Mouse (Mus musculus) forebrain, embryonic 13.5 days (tissue): ENCODE data around the gene Klk1b3. TPM values are rescaled to one million over a fixed set of nuclear protein-coding genes. Genes with fewer than 3 reads are reported as not detected.
"Not testable (repeated sequence)": the region's sequence is repeated elsewhere in the genome, so short reads cannot be mapped to it uniquely, and the experiment has no call there.

Source experiments
- ATAC-seq: fragments of 200-750 bp; cut with Nextera tagmentation; 2 replicates; pipeline ENCODE4 v1.8.0; 2017
- H3K27ac ChIP-seq: fragments of 300-500 bp; sonication (generic); 2 replicates; pipeline ENCODE4 v1.5.1; 2015; ENCODE audit warnings: inconsistent platforms, mild to moderate bottlenecking, moderate library complexity
- H3K27me3 ChIP-seq: fragments of 300-500 bp; sonication (generic); 2 replicates; pipeline ENCODE4 v1.6.1; 2015; ENCODE audit warnings: mild to moderate bottlenecking, inconsistent platforms
- H3K36me3 ChIP-seq: fragments of 300-500 bp; sonication (generic); 2 replicates; pipeline ENCODE4 v1.6.1; 2015; ENCODE audit warnings: mild to moderate bottlenecking, inconsistent platforms; ENCODE audit not compliant: poor library complexity, severe bottlenecking
- H3K4me1 ChIP-seq: fragments of 300-500 bp; sonication (generic); 2 replicates; pipeline ENCODE4 v1.6.1; 2015; ENCODE audit warnings: inconsistent platforms
- H3K4me2 ChIP-seq: fragments of 300-500 bp; sonication (generic); 2 replicates; pipeline ENCODE4 v1.6.1; 2015; ENCODE audit warnings: inconsistent platforms, mild to moderate bottlenecking, moderate library complexity
- H3K4me3 ChIP-seq: fragments of 300-500 bp; sonication (generic); 2 replicates; pipeline ENCODE4 v1.5.1; 2015; ENCODE audit warnings: mild to moderate bottlenecking, inconsistent platforms
- H3K9ac ChIP-seq: fragments of 300-500 bp; sonication (generic); 2 replicates; pipeline ENCODE4 v1.6.1; 2015; ENCODE audit warnings: mild to moderate bottlenecking, inconsistent platforms
- H3K9me3 ChIP-seq: fragments of 300-500 bp; sonication (generic); replicated peaks from 2 replicates; pipeline ENCODE4 v1.6.1; 2016; ENCODE audit warnings: inconsistent platforms
- WGBS: fragments of 180-500 bp; shearing (Covaris S2); methylation state at CpG from one replicate; pipeline ENCODE4 v1.1.7; 2015; 5-methylcytosine and 5-hydroxymethylcytosine counted together
- polyA plus RNA-seq: library from polyadenylated mRNA; unstranded; fragments of >200 nt; fragmentation: Nextera tagmentation; extraction: Ambion mirVana; gene quantifications from 2 replicates; pipeline ENCODE4 v1.2.1, GENCODE M21; 2015

Klk1b3 gene
- polyA plus RNA-seq, 1 experiment from 2014 or later: not detected

GRCm38 (mm10) chr7:44240712-44241111 lies 42.7 kb downstream of the Klk1b3 start:
- Histone ChIP-seq H3K9ac (no peak overlapping the region), H3K4me1 (peaks cover 6% of the 10 kb centered on the region)
- 56% methylated on average over 1 of the region's 1 CpGs for WGBS

DNA sequence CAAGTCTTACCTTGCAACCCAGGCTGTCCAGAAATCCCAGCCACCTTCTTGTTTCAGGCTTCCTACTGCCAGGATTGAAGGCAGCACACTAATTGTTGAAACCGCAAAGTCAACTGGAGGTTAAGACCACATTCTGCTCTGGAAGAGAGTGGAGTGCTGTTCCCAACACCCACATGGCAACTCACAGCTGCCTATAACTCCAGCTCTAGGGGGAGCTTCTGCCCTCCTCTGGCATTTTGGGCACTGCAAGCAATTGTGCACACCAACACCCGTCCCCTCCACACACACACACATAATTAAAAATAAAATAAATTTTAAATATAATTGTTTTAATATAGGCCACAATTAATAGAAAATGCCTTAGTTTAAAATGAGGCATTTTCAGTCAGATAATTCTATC lies 43.2 kb downstream of the Klk1b3 start:
- WGBS: 69% methylated on average over 2 of the region's 2 CpGs
- H3K9ac ChIP-seq: no peak overlapping the region
- H3K9me3 ChIP-seq: no peaks in the 10 kb centered on the region
- H3K27me3 ChIP-seq: 0 out of 2 replicates have a peak, but pooled peaks cover 3% of the 10 kb centered on the region
- ATAC-seq: no peak
- no peak overlapping the region for H3K4me2 ChIP-seq
- H3K4me3 ChIP-seq: no peak overlapping the region
- H3K27ac ChIP-seq: no peak overlapping the region
- H3K4me1 ChIP-seq: peaks cover 6% of the 10 kb centered on the region
- no peaks in the 10 kb centered on the region for H3K36me3 ChIP-seq

More at GRCm38 (mm10) chr7:44240712-44241111, 42.7 kb downstream of the Klk1b3 start:
- 0 out of 2 replicates have a peak, but pooled peaks cover 3% of the 10 kb centered on the region for H3K27me3 ChIP-seq
- no peak for ATAC-seq
- no peaks in the 10 kb centered on the region for H3K36me3 ChIP-seq
- H3K9me3 ChIP-seq: no peaks in the 10 kb centered on the region
- no peak overlapping the region for H3K4me3 ChIP-seq
- no peak overlapping the region for H3K4me2 ChIP-seq
- H3K27ac ChIP-seq: no peak overlapping the region

- 57% methylated on average over 1 of the region's 1 CpGs for WGBS
- no peak overlapping the region for H3K4me2 ChIP-seq
These were observed 46.1 kb downstream of the Klk1b3 start for GRCm38 (mm10) chr7:44244080-44244479.

DNA sequence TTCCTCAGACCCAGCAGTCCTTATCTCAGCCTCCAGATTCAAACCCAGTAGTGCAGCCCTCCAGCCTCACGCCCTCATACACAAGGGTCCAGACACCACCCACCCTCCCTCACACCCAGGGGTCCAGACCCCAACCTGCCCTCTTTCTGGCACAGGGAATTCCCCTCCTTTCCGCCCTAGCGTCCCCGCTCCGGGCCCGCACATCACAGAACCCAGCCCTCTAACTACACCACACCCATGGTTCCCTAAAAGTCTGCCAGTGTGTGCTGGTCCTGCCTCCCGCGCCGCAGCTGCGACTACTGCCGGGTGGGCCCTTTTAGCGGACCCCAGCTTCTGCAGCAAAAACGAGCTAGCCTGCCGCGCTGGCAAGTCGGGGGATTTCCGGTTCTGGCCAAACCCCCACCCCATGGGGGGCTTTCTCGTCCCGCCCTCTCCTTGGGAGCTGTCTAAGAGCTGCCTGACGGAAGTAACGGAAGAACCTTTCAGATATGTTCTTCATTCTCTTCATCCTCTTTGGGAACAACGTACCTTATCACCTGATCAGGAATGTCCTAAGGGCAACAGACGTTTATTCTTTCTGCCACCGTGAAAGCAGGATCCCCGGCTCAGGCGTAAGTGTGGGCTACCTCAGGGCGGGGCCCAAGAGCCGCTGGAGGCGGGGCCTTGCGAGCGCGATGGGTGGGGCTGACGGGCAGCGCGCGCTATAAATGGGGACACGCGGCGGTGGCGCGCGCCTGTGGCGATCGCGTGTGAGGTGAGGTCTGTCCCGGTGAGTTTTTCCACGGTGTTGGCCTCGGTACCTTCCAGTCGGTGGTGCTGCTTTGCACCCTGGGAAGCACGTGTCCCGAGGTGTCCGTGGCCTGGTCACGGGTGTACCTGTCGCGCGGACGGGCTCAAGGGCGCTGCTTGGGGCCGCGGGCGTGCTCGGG lies 48.3 kb downstream of the Klk1b3 start, which contains the start of the genes 1700028J19Rik and 2410002F23Rik:
TSS of gene 1700028J19Rik (minus strand) at position 641 of the 929 bp plus-strand sequence.
TSS of gene 2410002F23Rik (plus strand) at position 668 of the 929 bp plus-strand sequence.
- peak within 1 kb of the TSS; percentile 82 for H3K4me2 ChIP-seq
- H3K4me1 ChIP-seq: peaks cover 35% of the 10 kb centered on the region
- WGBS: under 1% methylated on average over 62 of the region's 62 CpGs
- peak within 1 kb of the TSS; percentile 90 for H3K27ac ChIP-seq
- ATAC-seq: peak; percentile 85
- H3K36me3 ChIP-seq: peaks cover 30% of the 10 kb centered on the region
- no peaks in the 10 kb centered on the region for H3K27me3 ChIP-seq
- peak within 1 kb of the TSS; percentile 92 for H3K4me3 ChIP-seq
- peak within 1 kb of the TSS; percentile 93 for H3K9ac ChIP-seq
- no peaks in the 10 kb centered on the region for H3K9me3 ChIP-seq

More at GRCm38 (mm10) chr7:44244080-44244479, 46.1 kb downstream of the Klk1b3 start:
- Histone ChIP-seq H3K9me3 (no peaks in the 10 kb centered on the region), H3K4me3 (no peak overlapping the region), H3K4me1 (peaks cover 23% of the 10 kb centered on the region), H3K9ac (no peak overlapping the region), H3K27me3 (0 out of 2 replicates have a peak, but pooled peaks cover 3% of the 10 kb centered on the region), H3K27ac (no peak overlapping the region), H3K36me3 (peaks cover 8% of the 10 kb centered on the region)
- ATAC-seq: no peak

DNA sequence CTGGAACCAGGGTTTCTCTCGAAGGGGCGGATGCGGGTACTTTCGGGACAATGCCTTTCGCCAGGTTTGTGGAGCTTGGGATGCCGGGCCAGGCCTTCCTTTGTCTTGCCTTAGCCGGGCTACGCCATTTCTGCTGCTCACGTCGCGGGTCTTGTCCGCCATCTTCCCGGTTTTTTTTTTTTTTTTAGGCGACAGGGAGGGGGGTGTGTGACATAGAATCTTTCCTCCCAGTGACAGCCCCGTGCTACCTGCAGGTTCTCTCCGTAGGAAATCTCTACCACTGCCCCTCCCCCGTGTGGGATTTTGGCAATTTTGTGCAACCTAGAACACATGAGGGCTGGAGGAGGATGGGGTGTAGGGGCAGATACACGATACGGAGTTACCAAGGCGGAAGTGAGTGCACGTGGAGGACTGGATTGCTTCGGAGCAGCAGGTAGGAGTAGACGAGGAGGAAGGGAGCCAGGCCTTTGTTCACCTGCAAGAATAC lies 49.0 kb downstream of the Klk1b3 start:
- ATAC-seq: no peak; the same call in 1 of the 2 replicates
- WGBS: 0% methylated on average over 23 of the region's 23 CpGs
- H3K27me3 ChIP-seq: no peaks in the 10 kb centered on the region
- peak overlapping the region; percentile 92 for H3K4me3 ChIP-seq
- peak overlapping the region; percentile 90 for H3K27ac ChIP-seq
- peak overlapping the region; percentile 93 for H3K9ac ChIP-seq
- peaks cover 34% of the 10 kb centered on the region for H3K36me3 ChIP-seq
- H3K4me1 ChIP-seq: peaks cover 35% of the 10 kb centered on the region
- H3K4me2 ChIP-seq: peak overlapping the region; percentile 82
- H3K9me3 ChIP-seq: no peaks in the 10 kb centered on the region

GRCm38 (mm10) chr7:44247971-44248370 lies 50.0 kb downstream of the Klk1b3 start:
- Histone ChIP-seq H3K27me3 (no peaks in the 10 kb centered on the region), H3K4me1 (peaks cover 40% of the 10 kb centered on the region)

DNA sequence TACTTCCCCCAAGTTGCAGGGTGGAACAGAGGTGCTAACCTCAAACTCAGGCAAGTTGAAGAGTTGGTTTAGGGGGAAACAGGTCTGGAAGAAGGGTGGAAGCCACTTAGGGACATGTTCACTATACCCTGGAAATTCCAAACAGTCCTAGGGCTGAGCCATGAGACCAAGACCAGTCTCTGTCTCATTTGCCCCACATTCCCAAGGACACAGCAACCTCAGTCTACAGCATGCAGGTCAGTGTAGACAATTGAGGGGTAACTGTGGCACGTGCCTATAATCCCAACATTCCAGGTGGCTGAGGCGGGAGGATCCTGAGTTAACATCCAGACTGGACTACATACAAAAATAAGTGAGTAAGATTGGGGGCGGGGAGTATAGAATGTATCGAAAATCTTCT lies 51.3 kb downstream of the Klk1b3 start:
- Histone ChIP-seq H3K4me3 (no peak overlapping the region), H3K9me3 (no peaks in the 10 kb centered on the region), H3K27ac (no peak overlapping the region), H3K4me1 (peaks cover 40% of the 10 kb centered on the region), H3K36me3 (peaks cover 57% of the 10 kb centered on the region), H3K4me2 (no peak overlapping the region), H3K27me3 (no peaks in the 10 kb centered on the region), H3K9ac (no peak overlapping the region)
- no peak for ATAC-seq
- 91% methylated on average over 4 of the region's 4 CpGs for WGBS

More at GRCm38 (mm10) chr7:44247971-44248370, 50.0 kb downstream of the Klk1b3 start:
- 97% methylated on average over 2 of the region's 2 CpGs for WGBS
- no peak for ATAC-seq
- peaks cover 44% of the 10 kb centered on the region for H3K36me3 ChIP-seq
- H3K9me3 ChIP-seq: no peaks in the 10 kb centered on the region
- no peak overlapping the region for H3K27ac ChIP-seq
- peak overlapping the region; percentile 82 for H3K4me2 ChIP-seq
- H3K9ac ChIP-seq: peak overlapping the region; percentile 93
- H3K4me3 ChIP-seq: peak overlapping the region; percentile 92

DNA sequence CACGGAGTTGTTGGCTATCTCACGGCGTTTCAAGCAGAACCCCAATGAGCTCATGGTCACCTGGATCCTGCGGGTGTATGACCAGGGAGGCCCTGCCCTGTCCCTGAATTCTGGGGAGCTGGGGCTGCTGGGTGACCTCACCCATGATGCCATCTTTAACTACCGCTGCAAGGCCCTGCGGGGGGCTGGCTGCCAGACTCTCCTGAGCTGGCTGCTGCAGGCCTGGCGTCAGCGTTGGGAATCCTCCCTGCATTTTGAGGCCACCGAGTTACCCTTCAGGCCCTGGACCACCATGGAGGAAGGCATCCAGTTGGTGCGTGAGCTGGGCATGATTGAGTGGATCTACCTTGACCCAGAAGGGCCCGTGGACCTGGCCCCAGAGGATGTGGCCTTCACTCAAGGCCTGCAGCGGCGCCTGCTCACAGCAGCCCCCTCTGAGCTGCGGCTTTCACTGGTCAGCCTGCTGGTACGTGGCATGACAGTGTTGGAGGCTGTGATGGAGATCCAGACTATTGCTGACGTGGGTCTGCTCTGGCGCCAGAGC lies 52.8 kb downstream of the Klk1b3 start:
- H3K4me2 ChIP-seq: not testable (repeated sequence)
- 91% methylated on average over 17 of the region's 17 CpGs for WGBS

More for the DNA sequence above, 52.8 kb downstream of the Klk1b3 start:
- Histone ChIP-seq H3K36me3 (peaks cover 69% of the 10 kb centered on the region), H3K4me1 (peaks cover 33% of the 10 kb centered on the region)
- H3K27me3 ChIP-seq, H3K9me3 ChIP-seq, ATAC-seq, H3K4me3 ChIP-seq, H3K9ac ChIP-seq, H3K27ac ChIP-seq: not testable (repeated sequence)

Other genes starting within 250 kb of the Klk1b3 start
- not detected in 2 replicates for gene Klk1b8, start 247.5 kb upstream of the Klk1b3 start, polyA plus RNA-seq
- not detected in 2 replicates for gene Klk1b1, start 231.4 kb upstream of the Klk1b3 start, polyA plus RNA-seq
- not detected in 2 replicates for gene Klk1b9, start 222.1 kb upstream of the Klk1b3 start, polyA plus RNA-seq
- gene Klk1b11, start 202.3 kb upstream of the Klk1b3 start, polyA plus RNA-seq: not detected in 2 replicates
- gene Klk1b26, start 186.0 kb upstream of the Klk1b3 start, polyA plus RNA-seq: not detected in 2 replicates
- gene Klk1b27, start 145.9 kb upstream of the Klk1b3 start, polyA plus RNA-seq: not detected in 2 replicates
- not detected in 2 replicates for gene Klk1b21, start 95.9 kb upstream of the Klk1b3 start, polyA plus RNA-seq
- not detected in 2 replicates for gene Klk1b22, start 85.5 kb upstream of the Klk1b3 start, polyA plus RNA-seq
- not detected in 2 replicates for gene Klk1b16, start 61.4 kb upstream of the Klk1b3 start, polyA plus RNA-seq
- gene Klk1b24, start 10.0 kb upstream of the Klk1b3 start, polyA plus RNA-seq: not detected in 2 replicates
- gene Klk1b4, start 9.2 kb downstream of the Klk1b3 start, polyA plus RNA-seq: not detected in 2 replicates
- not detected in 2 replicates for gene Klk1b5, start 17.8 kb downstream of the Klk1b3 start, polyA plus RNA-seq
- not detected in 2 replicates for gene Klk1, start 27.2 kb downstream of the Klk1b3 start, polyA plus RNA-seq
- not detected in 2 replicates for gene Gm36864, start 38.0 kb downstream of the Klk1b3 start, polyA plus RNA-seq
- gene 1700028J19Rik, start 48.5 kb downstream of the Klk1b3 start, polyA plus RNA-seq: 1.3 and 1.4 TPM in 2 replicates
- 172 and 212 TPM in 2 replicates for gene 2410002F23Rik, start 48.5 kb downstream of the Klk1b3 start, polyA plus RNA-seq
- 0.14 and 0.21 TPM in 2 replicates for gene Acp4, start 59.2 kb downstream of the Klk1b3 start, polyA plus RNA-seq
- not detected in 2 replicates for gene Gm15517, start 63.3 kb downstream of the Klk1b3 start, polyA plus RNA-seq
- 3.0 and 3.4 TPM in 2 replicates for gene Clec11a, start 108.7 kb downstream of the Klk1b3 start, polyA plus RNA-seq
- gene Shank1, start 112.1 kb downstream of the Klk1b3 start, polyA plus RNA-seq: 13.2 and 15.1 TPM in 2 replicates
- gene Syt3, start 185.9 kb downstream of the Klk1b3 start, polyA plus RNA-seq: 10.1 and 10.6 TPM in 2 replicates
- 0.59 and 1.1 TPM in 2 replicates for gene 1700008O03Rik, start 187.6 kb downstream of the Klk1b3 start, polyA plus RNA-seq
- gene Lrrc4b, start 230.8 kb downstream of the Klk1b3 start, polyA plus RNA-seq: 11.6 and 12.6 TPM in 2 replicates